Mouse (Mus musculus) telencephalon, adult 2 months (tissue): ENCODE results near the gene Lsamp.
"Not testable (repeated sequence)": the region's sequence is repeated elsewhere in the genome, so short reads cannot be mapped to it uniquely, and the experiment has no call there.

Experiments
- DNase-seq: peaks from one replicate; pipeline ENCODE4 v3.0.0-alpha.2; 2011; ENCODE audit warnings: low read depth, low spot score

Gene Lsamp

GRCm38 (mm10) chr16:40491606-40492005, 507.4 kb downstream of the Lsamp start:
- no peak for DNase-seq

GRCm38 (mm10) chr16:40504262-40504960, 520.2 kb downstream of the Lsamp start:
- no peak for DNase-seq

DNA sequence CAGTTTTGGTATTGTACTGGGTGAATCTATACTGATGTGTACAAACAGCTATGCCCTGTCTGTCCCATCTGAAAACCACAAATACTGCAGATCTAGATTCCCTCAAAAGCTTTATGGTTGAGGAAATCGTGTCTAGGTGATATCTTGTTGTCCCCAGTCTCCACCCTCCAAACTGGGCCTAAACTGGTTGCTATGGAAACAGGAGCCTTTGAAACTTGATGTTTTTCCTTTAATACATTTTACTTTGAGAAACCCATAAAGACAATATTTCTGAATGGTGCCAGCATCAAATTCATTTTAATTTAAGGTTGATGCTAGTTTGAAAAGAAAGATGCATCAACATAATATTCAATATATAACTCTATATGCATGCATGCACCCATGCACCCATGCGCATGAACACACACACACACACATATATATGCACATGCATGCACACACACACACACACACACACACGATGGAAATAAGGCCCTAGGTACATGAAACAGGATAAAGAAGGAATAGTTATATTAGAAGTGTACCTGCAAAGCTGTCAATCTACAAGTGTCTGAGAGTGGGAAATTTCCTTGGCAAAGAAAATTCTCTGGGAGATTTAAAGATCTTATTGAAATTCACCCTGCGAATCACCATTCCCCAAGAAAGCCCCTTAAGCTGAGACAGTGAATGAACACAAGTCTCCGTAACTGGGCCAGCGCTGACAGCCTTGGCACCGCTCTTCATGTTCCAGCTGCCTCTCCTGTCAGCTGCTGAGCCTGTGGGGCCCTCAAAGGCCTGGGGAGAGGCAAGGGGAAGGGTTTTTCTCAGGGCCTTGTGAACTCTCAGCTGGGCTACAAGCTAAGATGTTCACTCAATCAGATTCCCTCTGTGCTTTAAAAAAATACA, 525.2 kb downstream of the Lsamp start:
- DNase-seq, result peak; percentile 18

DNA sequence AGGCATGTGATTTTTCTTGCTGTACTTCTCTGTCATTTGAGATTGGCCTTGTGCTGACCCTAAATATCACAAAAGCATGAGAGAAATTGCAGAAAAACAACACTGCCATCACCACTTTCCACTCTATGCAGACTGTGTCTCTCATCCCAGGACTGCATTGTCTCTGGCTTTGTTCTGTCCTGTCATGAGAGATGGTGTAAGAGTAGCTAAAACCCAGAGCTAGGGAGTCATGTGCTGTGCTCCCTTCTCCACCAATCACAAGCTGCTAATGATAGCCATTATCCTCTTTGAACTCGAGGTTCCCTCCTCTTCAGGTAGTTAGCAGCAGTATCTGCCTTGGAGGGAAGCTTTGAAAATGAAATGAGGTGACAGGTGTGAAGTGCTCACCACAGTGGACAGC, 552.6 kb downstream of the Lsamp start:
- no peak for DNase-seq

DNA sequence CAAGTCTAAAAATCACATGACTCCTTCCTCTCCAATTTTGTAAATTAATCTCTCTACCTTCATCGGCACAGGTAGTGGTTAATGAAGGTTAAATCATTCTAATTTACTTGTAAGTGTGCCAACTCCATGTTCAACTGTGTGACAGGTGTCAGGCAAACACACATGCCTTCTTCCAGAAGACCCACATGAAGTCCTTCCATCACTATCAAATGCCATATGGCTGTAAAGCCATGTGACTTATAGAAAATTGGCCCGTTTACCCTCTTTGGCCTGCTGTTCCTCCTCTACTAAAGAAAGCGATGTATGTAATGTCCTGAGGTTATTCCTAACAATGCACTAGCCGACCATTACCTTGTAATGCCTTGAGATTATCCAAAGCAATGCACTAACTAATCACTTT, 565.5 kb downstream of the Lsamp start:
- no peak for DNase-seq

DNA sequence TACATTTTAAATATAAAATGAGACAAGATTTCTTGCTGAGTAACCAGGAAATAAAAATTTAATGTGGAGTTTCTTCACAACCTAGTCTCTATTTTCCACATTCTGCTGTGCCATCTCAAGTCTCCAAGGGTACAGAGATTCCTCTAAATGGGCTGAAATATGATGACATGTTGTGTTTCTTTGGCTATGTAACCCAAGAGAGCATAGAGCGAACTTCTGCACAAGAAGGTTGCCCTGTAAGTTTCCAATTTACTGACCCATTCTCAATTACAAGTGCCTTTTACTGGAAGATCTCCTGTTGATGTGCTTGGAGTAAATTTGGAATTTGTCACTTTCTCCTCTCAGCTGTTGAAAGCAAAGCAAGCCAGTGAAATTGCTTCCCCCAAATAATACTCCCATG, 571.4 kb downstream of the Lsamp start:
- no peak for DNase-seq

DNA sequence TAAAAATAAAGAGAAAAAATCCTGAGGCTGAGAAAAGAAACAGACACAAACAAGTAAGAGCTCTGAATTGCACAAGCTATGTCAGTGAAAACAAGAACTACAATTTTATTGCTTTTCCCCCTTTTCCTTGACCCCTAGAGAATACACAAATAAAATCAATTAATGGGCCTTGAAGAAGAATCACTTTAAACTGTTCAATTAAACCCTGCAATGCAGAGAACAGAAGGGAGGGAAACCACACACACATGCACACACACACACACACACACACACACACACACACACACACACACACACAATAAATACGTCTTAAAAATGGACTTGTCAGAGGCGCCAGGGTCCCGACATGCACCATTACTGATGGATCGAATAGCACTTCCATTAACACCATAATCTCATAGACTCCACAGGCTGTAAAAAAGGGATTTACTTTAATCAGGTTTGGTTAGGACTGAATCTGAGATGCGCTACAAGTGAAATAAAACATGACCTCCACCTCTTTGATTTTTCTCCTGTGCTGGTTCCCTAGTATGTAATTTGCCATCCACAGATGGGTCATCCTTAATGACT, 573.6 kb downstream of the Lsamp start:
- no peak for DNase-seq

DNA sequence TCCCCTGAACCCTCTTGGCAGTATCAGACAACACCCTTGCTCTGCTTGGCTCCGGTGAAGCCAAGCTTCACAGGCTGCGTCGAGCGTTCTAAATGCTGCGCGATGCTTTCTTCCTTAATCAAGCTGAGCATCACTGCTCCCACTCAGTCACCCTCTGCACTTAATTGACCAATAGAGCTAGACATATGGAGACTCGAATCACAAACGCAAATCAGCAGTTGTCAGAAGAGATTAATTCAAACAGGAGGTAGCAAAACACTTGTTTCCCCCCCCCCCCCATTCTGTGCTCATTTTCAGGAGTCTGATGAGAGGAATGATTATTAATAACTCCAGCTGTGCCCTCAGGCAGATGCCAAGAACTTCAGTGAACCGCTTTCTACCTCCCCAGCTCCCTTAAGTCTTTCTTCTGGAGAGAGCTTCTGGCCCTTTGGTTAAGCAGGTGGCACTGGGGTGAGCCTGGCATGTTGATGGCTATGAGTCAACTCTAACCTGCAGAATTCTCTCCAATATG, 583.3 kb downstream of the Lsamp start:
- DNase-seq, result no peak

- DNase-seq, result no peak
These were observed 588.1 kb downstream of the Lsamp start for GRCm38 (mm10) chr16:40572085-40572745.

DNA sequence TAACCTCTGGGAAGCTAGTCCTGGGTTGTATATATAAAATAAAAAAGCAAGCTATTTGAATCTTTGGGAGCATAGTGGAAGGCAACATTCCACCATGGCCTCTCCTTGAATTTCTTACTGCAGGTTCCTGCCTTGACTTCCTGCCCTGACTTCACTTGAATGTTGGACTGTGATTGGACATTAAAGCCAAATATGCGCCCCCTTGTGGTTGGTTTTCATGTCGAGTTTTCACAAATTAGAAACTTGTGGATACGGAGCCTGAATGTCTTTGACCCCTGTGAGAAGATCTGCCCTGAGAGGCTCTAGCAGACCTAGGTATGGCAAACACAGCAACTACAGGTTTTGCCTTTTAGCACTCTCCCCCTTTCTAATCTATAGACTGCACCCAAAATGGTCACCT, 597.9 kb downstream of the Lsamp start:
- no peak for DNase-seq

GRCm38 (mm10) chr16:40593161-40593560, 609.0 kb downstream of the Lsamp start:
- no peak for DNase-seq

GRCm38 (mm10) chr16:40601431-40602387, 617.5 kb downstream of the Lsamp start:
- peak; percentile 67 for DNase-seq

GRCm38 (mm10) chr16:40607509-40607908, 623.3 kb downstream of the Lsamp start:
- DNase-seq, result no peak

- not testable (repeated sequence) for DNase-seq
These were observed 632.5 kb downstream of the Lsamp start for GRCm38 (mm10) chr16:40616697-40617096.

GRCm38 (mm10) chr16:40621086-40621485, 636.9 kb downstream of the Lsamp start:
- DNase-seq, result not testable (repeated sequence)

DNA sequence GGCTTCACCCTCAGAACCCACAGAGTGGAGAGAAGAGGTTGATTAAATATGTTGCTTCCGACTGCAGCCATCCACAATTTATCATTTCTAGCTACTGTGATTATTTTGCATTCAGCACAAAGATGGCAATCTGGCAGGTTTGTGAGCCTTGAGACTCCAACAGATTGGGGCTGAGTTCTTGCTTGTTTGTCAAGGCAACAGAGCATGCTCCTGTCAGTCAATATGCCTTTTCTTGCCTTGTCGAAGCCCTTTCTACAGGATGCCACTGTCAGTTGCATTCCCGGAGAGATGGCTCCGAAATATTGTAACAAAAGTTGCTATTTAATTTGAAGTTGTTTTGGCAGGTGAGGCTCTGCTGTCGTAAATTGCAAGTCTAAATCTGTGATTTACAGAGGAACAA, 643.0 kb downstream of the Lsamp start:
- no peak for DNase-seq

DNA sequence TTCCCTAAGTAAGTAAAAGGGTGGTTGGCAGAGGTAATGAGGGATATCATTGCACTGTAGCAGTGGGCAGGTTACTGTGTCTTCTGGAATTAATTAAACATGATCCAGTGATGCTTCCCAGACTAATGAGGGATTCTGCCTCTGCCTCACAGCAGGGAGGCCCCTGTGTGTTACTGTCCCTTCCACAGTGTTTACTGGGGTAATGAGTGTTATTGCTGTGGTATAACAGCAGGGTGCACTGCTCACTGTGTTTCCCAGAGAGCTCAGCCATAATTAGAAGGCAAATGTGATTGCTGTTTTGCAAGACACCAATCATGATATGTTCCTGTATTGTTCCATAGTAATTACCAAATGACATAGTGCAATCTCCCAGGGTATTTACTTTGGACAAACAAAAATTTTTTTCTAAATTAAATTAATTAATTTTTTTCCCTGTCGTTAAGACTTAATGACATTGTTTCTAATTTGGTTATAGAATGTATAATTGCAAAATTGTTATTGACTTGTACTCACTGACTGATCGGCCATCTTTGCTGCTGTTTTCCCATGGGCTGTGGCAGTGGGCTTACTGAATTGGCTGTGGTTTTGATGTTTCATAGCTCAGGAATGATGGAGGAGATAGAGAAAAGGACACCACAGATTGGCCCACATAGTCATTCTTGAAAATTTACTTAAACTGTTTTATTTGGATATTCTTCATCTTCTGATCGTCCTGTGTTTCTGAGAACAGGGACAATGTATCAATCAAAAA, 655.6 kb downstream of the Lsamp start:
- DNase-seq, result no peak

- no peak for DNase-seq
These were observed 668.6 kb downstream of the Lsamp start for GRCm38 (mm10) chr16:40652800-40653199.

GRCm38 (mm10) chr16:40653508-40653907, 669.3 kb downstream of the Lsamp start:
- no peak for DNase-seq

- peak; percentile 17 for DNase-seq
These were observed 672.2 kb downstream of the Lsamp start for GRCm38 (mm10) chr16:40656347-40656746.
